Mouse (Mus musculus): Measurements from ENCODE around the gene Cactin. TPM values are rescaled to one million over a fixed set of nuclear protein-coding genes. Genes with fewer than 3 reads are reported as not detected.

The Cactin gene
- polyA plus RNA-seq, 1 experiment from 2014 or later: 61.8 TPM

DNA sequence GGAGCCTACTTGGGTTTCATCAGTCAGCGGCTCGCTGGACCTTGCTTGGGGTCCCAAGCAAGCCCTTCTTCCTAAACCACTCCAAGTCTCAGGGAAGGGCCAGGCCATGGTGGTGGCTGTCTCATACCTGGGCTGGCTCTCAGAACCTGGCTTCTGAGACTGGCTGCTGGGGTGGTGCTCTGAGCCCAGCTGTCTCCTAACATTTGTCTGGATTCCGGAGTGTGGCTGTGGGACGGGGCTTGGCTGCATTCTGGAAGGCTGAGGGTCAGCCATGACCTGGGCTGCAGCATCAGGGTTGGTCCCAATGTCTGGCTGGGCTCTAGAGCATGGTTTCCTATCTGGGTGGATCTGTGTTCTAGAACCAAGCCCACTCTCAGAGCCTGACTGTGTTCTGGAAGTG, 15.7 kb downstream of the Cactin start:
- peaks cover 60% of the 10 kb centered on the region for H3K27me3 ChIP-seq
- no peak overlapping the region for H3K9ac ChIP-seq
- H3K4me2 ChIP-seq: no peak overlapping the region
- no peak overlapping the region for H3K27ac ChIP-seq
- H3K36me3 ChIP-seq (replicated peaks): no peaks in the 10 kb centered on the region
- ATAC-seq (ENCODE audit: low FRiP score): no peak
- 94% methylated on average over 4 of the region's 4 CpGs for WGBS
- no peaks in the 10 kb centered on the region for H3K9me3 ChIP-seq
- H3K4me1 ChIP-seq: peaks cover 3% of the 10 kb centered on the region
- no peak overlapping the region for H3K4me3 ChIP-seq (replicated peaks)

GRCm38 (mm10) chr10:81340551-81341332, 19.8 kb downstream of the Cactin start:
- ATAC-seq (ENCODE audit: low FRiP score): no peak
- Histone ChIP-seq H3K9ac (no peak overlapping the region), H3K27me3 (peaks cover 71% of the 10 kb centered on the region), H3K4me2 (no peak overlapping the region), H3K36me3 (replicated peaks) (peaks cover 7% of the 10 kb centered on the region), H3K4me3 (replicated peaks) (no peak overlapping the region), H3K9me3 (no peaks in the 10 kb centered on the region), H3K27ac (no peak overlapping the region), H3K4me1 (peaks cover 8% of the 10 kb centered on the region)
- 37% methylated on average over 17 of the region's 17 CpGs for WGBS

GRCm38 (mm10) chr10:81341333-81341949, 20.5 kb downstream of the Cactin start:
- Histone ChIP-seq H3K27ac (no peak overlapping the region), H3K9ac (no peak overlapping the region), H3K4me1 (peaks cover 13% of the 10 kb centered on the region), H3K4me2 (no peak overlapping the region), H3K36me3 (replicated peaks) (peaks cover 11% of the 10 kb centered on the region), H3K4me3 (replicated peaks) (no peak overlapping the region), H3K27me3 (peaks cover 78% of the 10 kb centered on the region), H3K9me3 (no peaks in the 10 kb centered on the region)
- no peak for ATAC-seq (ENCODE audit: low FRiP score)
- 35% methylated on average over 16 of the region's 16 CpGs for WGBS

DNA sequence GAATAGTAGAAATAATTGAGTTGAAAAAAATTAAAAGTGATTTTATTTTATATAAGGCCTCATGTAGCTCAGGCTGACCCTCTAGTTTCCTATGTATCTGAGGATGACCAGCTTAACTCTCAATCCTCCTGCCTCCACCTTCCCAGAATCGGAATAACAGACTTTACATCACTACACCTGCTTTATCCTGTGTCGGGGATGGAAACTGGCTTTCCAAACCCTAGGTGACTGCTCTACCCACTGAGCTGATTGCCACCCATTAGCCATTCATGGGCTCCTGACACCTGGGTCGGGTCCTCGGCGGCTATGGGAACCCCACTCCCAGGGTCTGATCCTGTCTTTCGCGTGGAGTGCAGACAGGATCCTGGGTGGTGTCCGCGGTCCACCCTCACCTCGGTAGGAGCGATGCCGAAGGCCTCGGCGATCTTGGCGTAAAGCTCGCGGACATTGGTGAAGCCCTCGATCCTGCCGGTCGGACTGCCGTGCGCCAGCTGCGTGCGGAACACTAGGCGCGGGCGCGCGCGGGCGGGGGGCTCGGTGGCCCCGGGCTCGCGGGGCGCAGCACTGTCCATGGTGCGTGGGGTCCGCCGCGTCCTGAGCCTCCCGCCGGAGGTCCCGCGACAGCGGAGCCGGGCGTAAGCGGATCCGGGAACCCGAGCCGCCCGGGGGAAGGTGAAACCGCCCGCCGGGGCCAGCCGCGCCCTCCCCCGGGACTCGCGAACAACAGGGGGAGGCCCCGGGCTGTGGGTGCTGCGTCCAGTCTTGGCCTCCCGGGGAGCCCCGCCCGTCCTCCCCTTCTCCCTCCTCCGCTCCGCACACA, 22.0 kb downstream of the Cactin start, which contains the start of gene Gipc3:
TSS of gene Gipc3 (minus strand) at position 581 of the 820 bp plus-strand sequence.
- Histone ChIP-seq H3K4me3 (replicated peaks) (peak within 1 kb of the TSS; percentile 43), H3K4me2 (peak within 1 kb of the TSS; percentile 65), H3K4me1 (peaks cover 26% of the 10 kb centered on the region), H3K36me3 (replicated peaks) (peaks cover 18% of the 10 kb centered on the region), H3K9me3 (no peaks in the 10 kb centered on the region), H3K27ac (no peak within 1 kb of the TSS), H3K27me3 (peaks cover 84% of the 10 kb centered on the region), H3K9ac (peak within 1 kb of the TSS; percentile 54)
- no peak for ATAC-seq (ENCODE audit: low FRiP score)
- WGBS: 5% methylated on average over 64 of the region's 67 CpGs

DNA sequence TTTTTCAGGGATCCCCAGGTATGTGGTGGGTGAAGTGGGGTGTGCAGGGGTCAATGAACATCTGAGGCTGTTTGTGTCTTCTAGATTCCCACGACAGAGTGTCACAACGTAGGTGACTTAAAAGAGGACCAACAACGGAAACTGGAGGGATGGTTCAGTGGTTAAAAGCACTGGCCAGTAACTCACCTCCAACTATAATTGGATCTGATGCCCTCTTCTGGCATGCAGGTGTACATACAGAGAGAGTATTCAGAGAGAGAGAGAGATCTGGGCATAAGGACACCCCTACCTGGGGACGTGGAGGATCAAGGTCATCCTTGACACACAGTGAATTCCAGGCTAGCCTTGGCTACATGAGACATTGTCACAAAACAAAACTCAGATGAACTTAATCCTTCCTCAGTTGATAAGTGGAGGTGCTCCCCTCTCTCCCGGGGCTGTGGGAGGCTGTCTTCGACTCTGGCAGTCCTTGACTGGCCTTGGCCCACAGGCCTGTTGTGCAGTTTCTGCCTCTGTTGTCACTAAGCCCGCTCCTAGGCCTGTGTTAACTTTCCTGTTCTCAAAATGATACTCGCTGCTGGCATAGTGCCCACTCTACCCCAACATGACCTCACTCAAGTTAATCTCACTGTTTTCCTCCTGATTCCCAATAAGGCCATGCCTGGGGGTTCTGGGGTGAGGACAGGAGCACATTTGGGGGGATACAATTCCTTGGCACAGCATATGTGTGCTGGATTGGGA, 23.7 kb downstream of the Cactin start:
- Histone ChIP-seq H3K4me3 (replicated peaks) (no peak overlapping the region), H3K36me3 (replicated peaks) (peaks cover 26% of the 10 kb centered on the region), H3K4me1 (peaks cover 35% of the 10 kb centered on the region), H3K4me2 (no peak overlapping the region), H3K27ac (no peak overlapping the region), H3K27me3 (peaks cover 85% of the 10 kb centered on the region), H3K9me3 (no peaks in the 10 kb centered on the region), H3K9ac (no peak overlapping the region)
- WGBS: 57% methylated on average over 8 of the region's 8 CpGs
- ATAC-seq (ENCODE audit: low FRiP score): no peak

- H3K9ac ChIP-seq: no peak overlapping the region
- H3K27ac ChIP-seq: no peak overlapping the region
- H3K4me3 ChIP-seq (replicated peaks): no peak overlapping the region
- WGBS: 86% methylated on average over 4 of the region's 4 CpGs
- H3K9me3 ChIP-seq: no peaks in the 10 kb centered on the region
- peaks cover 26% of the 10 kb centered on the region for H3K36me3 ChIP-seq (replicated peaks)
- no peak overlapping the region for H3K4me2 ChIP-seq
- peaks cover 83% of the 10 kb centered on the region for H3K27me3 ChIP-seq
- ATAC-seq (ENCODE audit: low FRiP score): no peak
- H3K4me1 ChIP-seq: peaks cover 40% of the 10 kb centered on the region
These were observed 24.2 kb downstream of the Cactin start for GRCm38 (mm10) chr10:81345162-81345534.

DNA sequence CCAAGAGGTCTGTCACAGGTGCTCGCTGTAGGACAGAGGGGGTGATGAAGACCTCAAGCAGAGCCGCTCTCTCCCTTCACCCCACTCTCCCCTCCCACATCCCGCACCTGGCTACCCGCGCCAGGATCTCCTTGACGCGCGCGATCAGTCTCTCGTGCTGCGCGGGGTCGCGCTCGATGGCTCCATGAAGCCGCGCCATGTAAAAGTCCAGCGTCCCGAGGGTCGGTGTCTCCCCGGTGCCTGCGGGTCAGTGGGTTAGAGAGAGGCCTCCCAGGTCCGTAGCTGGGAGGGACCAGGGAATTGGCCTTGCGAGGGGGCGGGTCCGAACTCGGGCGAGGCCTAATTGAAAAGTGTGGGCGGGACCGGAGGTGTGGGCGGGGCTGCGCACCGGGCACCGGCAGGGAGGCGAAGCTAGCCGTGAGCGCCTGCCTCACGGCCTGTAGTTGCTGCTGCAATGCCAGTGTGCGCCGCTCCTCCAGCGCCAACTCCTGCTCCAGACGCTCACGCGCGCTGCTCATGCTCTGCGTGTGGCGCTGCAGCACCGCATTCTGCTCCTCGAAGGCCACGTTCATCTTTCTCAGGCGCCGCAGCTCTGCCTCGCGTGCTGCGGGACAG, 25.7 kb downstream of the Cactin start:
- WGBS: 4% methylated on average over 53 of the region's 55 CpGs
- peaks cover 69% of the 10 kb centered on the region for H3K27me3 ChIP-seq
- H3K4me2 ChIP-seq: peak overlapping the region; percentile 47
- H3K9me3 ChIP-seq: no peaks in the 10 kb centered on the region
- peaks cover 46% of the 10 kb centered on the region for H3K4me1 ChIP-seq
- peak overlapping the region; percentile 2; the same call in 1 of the 2 replicates for H3K27ac ChIP-seq
- H3K4me3 ChIP-seq (replicated peaks): peak overlapping the region; percentile 31
- peak overlapping the region; percentile 22 for H3K9ac ChIP-seq
- H3K36me3 ChIP-seq (replicated peaks): peaks cover 26% of the 10 kb centered on the region
- no peak for ATAC-seq (ENCODE audit: low FRiP score)

- H3K27ac ChIP-seq: no peak overlapping the region
These were observed 28.2 kb downstream of the Cactin start for GRCm38 (mm10) chr10:81349146-81349545.

GRCm38 (mm10) chr10:81349961-81350350, 29.1 kb downstream of the Cactin start:
- under 1% methylated on average over 25 of the region's 29 CpGs for WGBS
- H3K4me1 ChIP-seq: peaks cover 38% of the 10 kb centered on the region

More at GRCm38 (mm10) chr10:81349146-81349545, 28.2 kb downstream of the Cactin start:
- Histone ChIP-seq H3K9me3 (no peaks in the 10 kb centered on the region), H3K4me2 (peak overlapping the region; percentile 92), H3K27me3 (peaks cover 48% of the 10 kb centered on the region), H3K4me1 (peaks cover 38% of the 10 kb centered on the region), H3K9ac (peak overlapping the region; percentile 91), H3K4me3 (replicated peaks) (peak overlapping the region; percentile 91), H3K36me3 (replicated peaks) (peaks cover 26% of the 10 kb centered on the region)
- WGBS: 8% methylated on average over 12 of the region's 12 CpGs
- ATAC-seq (ENCODE audit: low FRiP score): no peak

GRCm38 (mm10) chr10:81350351-81351063, 29.6 kb downstream of the Cactin start, which contains the start of gene Hmg20b:
Gene Hmg20b (minus strand): TSS chr10:81350480.
- Histone ChIP-seq H3K4me2 (peak within 1 kb of the TSS; percentile 92), H3K4me1 (peaks cover 38% of the 10 kb centered on the region), H3K4me3 (replicated peaks) (peak within 1 kb of the TSS; percentile 91), H3K36me3 (replicated peaks) (peaks cover 21% of the 10 kb centered on the region), H3K27me3 (peaks cover 41% of the 10 kb centered on the region), H3K9ac (peak within 1 kb of the TSS; percentile 91), H3K9me3 (no peaks in the 10 kb centered on the region), H3K27ac (peak within 1 kb of the TSS; percentile 61)
- under 1% methylated on average over 54 of the region's 54 CpGs for WGBS
- peak; percentile 96 for ATAC-seq (ENCODE audit: low FRiP score)

More at GRCm38 (mm10) chr10:81349961-81350350, 29.1 kb downstream of the Cactin start:
- Histone ChIP-seq H3K36me3 (replicated peaks) (peaks cover 26% of the 10 kb centered on the region), H3K9ac (peak overlapping the region; percentile 91), H3K27ac (peak overlapping the region; percentile 61; the same call in 1 of the 2 replicates), H3K27me3 (peaks cover 43% of the 10 kb centered on the region), H3K4me3 (replicated peaks) (peak overlapping the region; percentile 91), H3K9me3 (no peaks in the 10 kb centered on the region), H3K4me2 (peak overlapping the region; percentile 92)
- peak; percentile 10; the same call in 1 of the 2 replicates for ATAC-seq (ENCODE audit: low FRiP score)
